Comparison of ENCODE assay signal across 21 mouse cellular contexts in genomic region chr17:45243103-45243502, GRCm38 (mm10).
DNase-seq lines count a peak whose midpoint lies in the region; ATAC-seq and TF ChIP-seq lines count a peak whose summit lies in the region.
"Had no signal": no experiment of that assay in that cellular context is flagged by ENCODE, and none has a peak within 500 bp of the region (broad histone marks: within the 10 kb centered on the region; RNA-seq: fewer than 3 reads in every experiment).

No protein-coding gene starts in this region.

- H3K4me3 ChIP-seq in embryonic facial prominence, embryonic 10.5 days, result no peak overlapping the region
- H3K4me3 ChIP-seq in embryonic fibroblast, embryonic 13.5 days (ENCODE audit: insufficient read depth, low read length), result no peak overlapping the region
- H3K4me3 ChIP-seq in hindbrain, embryonic 16.5 days (ENCODE audit: low read length), result no peak overlapping the region
- H3K4me3 ChIP-seq: forebrain, embryonic 10.5 days; heart, embryonic 12.5 days; layer of hippocampus, adult 2 months; left cerebral cortex, adult 2 months; liver, embryonic 13.5 days; midbrain, embryonic 13.5 days had no signal

- H3K27me3 ChIP-seq in embryonic facial prominence, embryonic 10.5 days (replicated peaks; ENCODE audit: low read depth, poor library complexity, severe bottlenecking), result peaks cover 12% of the 10 kb centered on the region; the same call in 1 of the 2 replicates
- no peaks in the 10 kb centered on the region for H3K27me3 ChIP-seq in hindbrain, embryonic 16.5 days (replicated peaks; ENCODE audit: control insufficient read depth, insufficient read depth, low read length)
- H3K27me3 ChIP-seq: heart, embryonic 12.5 days; liver, embryonic 13.5 days had no signal

- no peak overlapping the region for H3K4me2 ChIP-seq in hindbrain, embryonic 16.5 days (ENCODE audit: low read length)
- H3K4me2 ChIP-seq: heart, embryonic 12.5 days; liver, embryonic 13.5 days; midbrain, embryonic 13.5 days had no signal

- TF ChIP-seq POLR2A in embryonic fibroblast, embryonic 13.5 days (IDR thresholded peaks at IDR 0.05; ENCODE audit: low read depth, low read length), result no peak

- no peak for ATAC-seq in hindbrain, embryonic 16.5 days
- ATAC-seq: midbrain, embryonic 13.5 days had no signal

- peak; percentile 27 for DNase-seq in kidney, postnatal 14 days
- DNase-seq in kidney, postnatal 10 days, result no peak
- DNase-seq in embryonic facial prominence, embryonic 10.5 days (ENCODE audit: low spot score), result peak; percentile 51
- DNase-seq in retina, postnatal 1 day, result peak; percentile 67
- no peak for DNase-seq in ovary, postnatal 14 days (ENCODE audit: low spot score)
- no peak for DNase-seq in urinary bladder, postnatal 36 days (ENCODE audit: low spot score in 2 of 2)
- DNase-seq: adrenal gland, postnatal 25 days; cerebellum, adult 9-10 months; embryo, embryonic 11 days; heart, postnatal 36 days; liver, embryonic 13.5 days; lung, postnatal 4 days; thymus, postnatal 25 days had no signal

- no peaks in the 10 kb centered on the region for H3K36me3 ChIP-seq in embryonic facial prominence, embryonic 10.5 days (replicated peaks)
- H3K36me3 ChIP-seq in hindbrain, embryonic 16.5 days (ENCODE audit: control insufficient read depth, insufficient read depth, low read length), result no peaks in the 10 kb centered on the region
- H3K36me3 ChIP-seq: forebrain, embryonic 10.5 days; G1E; heart, embryonic 12.5 days; liver, embryonic 13.5 days; midbrain, embryonic 13.5 days had no signal

- WGBS in embryonic facial prominence, embryonic 10.5 days, result 52% methylated on average over 7 of the region's 7 CpGs
- 72% methylated on average over 7 of the region's 7 CpGs for WGBS in hindbrain, embryonic 16.5 days

- H3K27ac ChIP-seq in embryonic facial prominence, embryonic 10.5 days (replicated peaks), result peak overlapping the region; percentile 64
- peak overlapping the region; percentile 73 for H3K27ac ChIP-seq in embryonic fibroblast, embryonic 13.5 days (ENCODE audit: insufficient read depth, low read length)
- no peak overlapping the region for H3K27ac ChIP-seq in hindbrain, embryonic 16.5 days (ENCODE audit: low read depth, low read length)
- H3K27ac ChIP-seq: forebrain, embryonic 10.5 days; left cerebral cortex, adult 2 months; liver, embryonic 13.5 days; midbrain, embryonic 13.5 days had no signal

- TF ChIP-seq CTCF in embryonic fibroblast, embryonic 13.5 days (IDR thresholded peaks at IDR 0.05; ENCODE audit: borderline replicate concordance, insufficient read depth, low read length), result no peak

- no peaks in the 10 kb centered on the region for H3K9me3 ChIP-seq in embryonic facial prominence, embryonic 10.5 days
- H3K9me3 ChIP-seq in hindbrain, embryonic 16.5 days (ENCODE audit: control insufficient read depth, low read length), result no peaks in the 10 kb centered on the region
- H3K9me3 ChIP-seq: forebrain, embryonic 10.5 days; heart, embryonic 12.5 days; liver, embryonic 13.5 days; midbrain, embryonic 13.5 days had no signal

- H3K4me1 ChIP-seq in embryonic facial prominence, embryonic 10.5 days, result peaks cover 40% of the 10 kb centered on the region
- peaks cover 12% of the 10 kb centered on the region for H3K4me1 ChIP-seq in embryonic fibroblast, embryonic 13.5 days (ENCODE audit: control insufficient read depth, insufficient read depth, low read length)
- H3K4me1 ChIP-seq in hindbrain, embryonic 16.5 days (ENCODE audit: control insufficient read depth, insufficient read depth, low read depth, low read length), result no peaks in the 10 kb centered on the region; the same call in 1 of the 2 replicates
- H3K4me1 ChIP-seq: heart, embryonic 12.5 days; liver, embryonic 13.5 days; midbrain, embryonic 13.5 days had no signal

- no peak overlapping the region for H3K9ac ChIP-seq in hindbrain, embryonic 16.5 days (ENCODE audit: low read depth, low read length)
- H3K9ac ChIP-seq: heart, embryonic 12.5 days; liver, embryonic 13.5 days; midbrain, embryonic 13.5 days had no signal

Comparison
In these comparisons a context has a peak if more than half of its experiments do, and no peak if none do; other contexts are left out.
1. DNase-seq: peak in kidney, postnatal 14 days (single experiment), embryonic facial prominence, embryonic 10.5 days (single experiment) and retina, postnatal 1 day (single experiment); none in kidney, postnatal 10 days (single experiment), ovary, postnatal 14 days (single experiment) and urinary bladder, postnatal 36 days (0 of 2).